Mouse (Mus musculus): Measurements from ENCODE around the gene Ifngr2. TPM values are rescaled to one million over a fixed set of nuclear protein-coding genes. Genes with fewer than 3 reads are reported as not detected.

The Ifngr2 gene
- total RNA-seq, 1 experiment = 7.0 TPM

DNA sequence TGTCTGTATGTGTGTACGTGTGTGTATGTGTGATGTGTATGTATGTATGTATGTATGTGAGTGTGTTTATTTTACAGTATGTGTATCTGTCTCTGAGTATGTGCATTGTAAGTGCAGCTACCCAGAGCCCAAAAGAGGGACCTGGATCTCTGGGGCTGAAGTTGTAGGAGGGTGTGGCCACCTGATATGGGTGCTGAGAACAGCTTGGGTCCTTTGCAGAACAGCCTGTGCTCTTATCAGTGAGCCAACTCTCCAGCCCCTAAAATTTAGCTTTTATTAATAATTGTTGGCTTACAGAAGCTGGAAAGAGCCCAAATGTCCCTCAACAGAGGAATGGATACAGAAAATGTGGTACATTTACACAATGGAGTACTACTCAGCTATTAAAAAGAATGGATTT lies 3.3 kb upstream of the Ifngr2 start:
- DNase-seq (ENCODE audit: low read depth, low spot score) = no peak
- in situ Hi-C loops (cut with MboI; ENCODE audit: low sequenced_read_pairs in 2 of 2, unreplicated experiment in 2 of 2) = no loop called here
- no peak overlapping the region for H3K27ac ChIP-seq (ENCODE audit: insufficient read depth, low read depth, low read length, poor library complexity, severe bottlenecking)
- peaks cover 2% of the 10 kb centered on the region in 2 experiments; a peak in 1 of 4 replicates for H3K4me1 ChIP-seq (ENCODE audit: control insufficient read depth in 2 of 2, insufficient read depth in 2 of 2, low read length in 2 of 2, poor library complexity in 1 of 2)
- no peak overlapping the region for H3K4me3 ChIP-seq (ENCODE audit: insufficient read depth in 1 of 2, low read depth in 1 of 2, low read length in 2 of 2, poor library complexity in 1 of 2, severe bottlenecking in 1 of 2)
- H3K9ac ChIP-seq (ENCODE audit: insufficient read depth, low read depth, low read length, poor library complexity, severe bottlenecking) = no peak overlapping the region
- H3K9me3 ChIP-seq (ENCODE audit: control insufficient read depth, insufficient read depth, low read depth, low read length) = no peaks in the 10 kb centered on the region
- no peak for TF ChIP-seq ZNF384 (IDR thresholded peaks at IDR 0.05; ENCODE audit: low read depth, low read length)
- TF ChIP-seq HCFC1 (IDR thresholded peaks at IDR 0.05; ENCODE audit: borderline replicate concordance, insufficient read depth, low read length) = no peak
- TF ChIP-seq MAFK (IDR thresholded peaks at IDR 0.05; ENCODE audit: insufficient read depth, low read depth, low read length) = no peak
- TF ChIP-seq CHD2 (IDR thresholded peaks at IDR 0.05; ENCODE audit: low read depth, low read length) = no peak
- no peak for TF ChIP-seq ZC3H11A (IDR thresholded peaks at IDR 0.05; ENCODE audit: borderline replicate concordance, low read depth, low read length)
- no peaks in the 10 kb centered on the region for H3K36me3 ChIP-seq (ENCODE audit: control insufficient read depth, insufficient read depth, low read length, poor library complexity, severe bottlenecking)

DNA sequence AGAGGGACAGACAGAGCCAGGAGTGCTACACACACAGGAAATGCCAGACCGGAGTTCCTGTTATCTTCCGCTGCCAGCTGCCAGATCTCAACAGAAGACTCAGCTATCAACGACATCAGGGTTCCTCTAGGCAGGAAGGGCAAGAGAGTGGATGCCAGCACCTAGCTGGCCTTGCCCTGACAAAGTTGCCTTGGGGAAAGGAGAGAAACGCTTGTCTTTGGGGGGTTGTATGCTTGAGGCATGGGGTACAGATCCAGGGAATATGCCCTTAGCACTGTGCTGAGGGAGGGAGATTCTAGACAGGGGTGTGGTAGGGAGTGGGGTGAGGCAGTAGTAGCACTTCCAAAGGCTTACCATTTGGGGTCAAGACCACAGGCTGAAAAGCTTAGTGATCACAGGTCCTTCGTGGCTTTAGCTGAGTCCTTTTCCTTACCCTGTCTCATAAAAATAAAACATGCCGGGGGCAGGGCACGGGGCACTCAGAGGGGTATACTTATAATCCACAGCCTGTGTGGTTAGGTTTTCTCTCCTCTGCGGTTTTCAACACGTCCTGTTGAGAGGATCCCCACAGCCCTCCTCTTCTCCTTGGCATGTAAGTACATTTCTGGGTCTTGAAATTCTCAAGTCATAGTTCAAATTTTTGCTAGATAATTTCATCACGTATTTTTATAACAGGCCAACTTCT lies 1.1 kb upstream of the Ifngr2 start:
- peaks cover 4 to 8% of the 10 kb centered on the region in 2 experiments; a peak in 3 of 4 replicates for H3K4me1 ChIP-seq (ENCODE audit: control insufficient read depth in 2 of 2, insufficient read depth in 2 of 2, low read length in 2 of 2, poor library complexity in 1 of 2)
- no peaks in the 10 kb centered on the region for H3K9me3 ChIP-seq (ENCODE audit: control insufficient read depth, insufficient read depth, low read depth, low read length)
- TF ChIP-seq CHD2 (IDR thresholded peaks at IDR 0.05; ENCODE audit: low read depth, low read length) = no peak
- TF ChIP-seq MAFK (IDR thresholded peaks at IDR 0.05; ENCODE audit: insufficient read depth, low read depth, low read length) = no peak
- TF ChIP-seq ZNF384 (IDR thresholded peaks at IDR 0.05; ENCODE audit: low read depth, low read length) = no peak
- no peak for TF ChIP-seq ZC3H11A (IDR thresholded peaks at IDR 0.05; ENCODE audit: borderline replicate concordance, low read depth, low read length)
- TF ChIP-seq HCFC1 (IDR thresholded peaks at IDR 0.05; ENCODE audit: borderline replicate concordance, insufficient read depth, low read length) = no peak
- no peak overlapping the region for H3K4me3 ChIP-seq (ENCODE audit: insufficient read depth in 1 of 2, low read depth in 1 of 2, low read length in 2 of 2, poor library complexity in 1 of 2, severe bottlenecking in 1 of 2)
- H3K36me3 ChIP-seq (ENCODE audit: control insufficient read depth, insufficient read depth, low read length, poor library complexity, severe bottlenecking) = no peaks in the 10 kb centered on the region
- H3K9ac ChIP-seq (ENCODE audit: insufficient read depth, low read depth, low read length, poor library complexity, severe bottlenecking) = no peak overlapping the region
- no peak for DNase-seq (ENCODE audit: low read depth, low spot score)
- H3K27ac ChIP-seq (ENCODE audit: insufficient read depth, low read depth, low read length, poor library complexity, severe bottlenecking) = no peak overlapping the region
- in situ Hi-C loops (cut with MboI; ENCODE audit: low sequenced_read_pairs in 2 of 2, unreplicated experiment in 2 of 2) = no loop called here

DNA sequence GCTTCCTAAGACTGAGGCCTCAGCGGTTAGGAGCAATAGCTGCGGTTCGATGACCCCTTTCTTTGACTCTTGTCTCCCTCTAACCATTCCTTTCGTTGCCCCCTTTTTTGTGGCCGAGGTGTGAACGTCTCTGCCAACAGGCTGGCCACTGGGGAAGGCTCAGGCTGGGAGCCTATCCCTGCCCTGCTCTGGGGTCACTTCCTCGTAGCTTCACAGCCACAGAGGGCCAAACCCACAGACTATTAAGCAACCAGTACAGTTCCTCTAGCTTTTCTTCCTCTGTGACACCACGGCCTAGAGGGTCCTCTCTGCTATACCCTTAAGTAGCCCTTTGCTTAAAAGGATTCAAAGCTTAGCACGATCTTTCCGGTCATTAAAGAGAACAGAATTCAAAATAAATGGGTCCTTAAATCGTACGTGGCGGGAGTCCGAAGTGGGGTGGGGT lies 459 bp upstream of the Ifngr2 start:
- Histone ChIP-seq H3K9me3 (ENCODE audit: control insufficient read depth, insufficient read depth, low read depth, low read length) (no peaks in the 10 kb centered on the region), H3K4me3 (ENCODE audit: insufficient read depth in 1 of 2, low read depth in 1 of 2, low read length in 2 of 2, poor library complexity in 1 of 2, severe bottlenecking in 1 of 2) (peak overlapping the region; percentile 78 to 91), H3K36me3 (ENCODE audit: control insufficient read depth, insufficient read depth, low read length, poor library complexity, severe bottlenecking) (no peaks in the 10 kb centered on the region), H3K27ac (ENCODE audit: insufficient read depth, low read depth, low read length, poor library complexity, severe bottlenecking) (no peak overlapping the region), H3K9ac (ENCODE audit: insufficient read depth, low read depth, low read length, poor library complexity, severe bottlenecking) (no peak overlapping the region; the same call in 1 of the 2 replicates), H3K4me1 (ENCODE audit: control insufficient read depth in 2 of 2, insufficient read depth in 2 of 2, low read length in 2 of 2, poor library complexity in 1 of 2) (peaks cover 4 to 10% of the 10 kb centered on the region in 2 experiments; a peak in 3 of 4 replicates)
- no peak for DNase-seq (ENCODE audit: low read depth, low spot score)
- TF ChIP-seq HCFC1 (IDR thresholded peaks at IDR 0.05; ENCODE audit: borderline replicate concordance, insufficient read depth, low read length) (no peak), CHD2 (IDR thresholded peaks at IDR 0.05; ENCODE audit: low read depth, low read length) (no peak)
- in situ Hi-C loops (cut with MboI; ENCODE audit: low sequenced_read_pairs in 2 of 2, unreplicated experiment in 2 of 2) = no loop called here

DNA sequence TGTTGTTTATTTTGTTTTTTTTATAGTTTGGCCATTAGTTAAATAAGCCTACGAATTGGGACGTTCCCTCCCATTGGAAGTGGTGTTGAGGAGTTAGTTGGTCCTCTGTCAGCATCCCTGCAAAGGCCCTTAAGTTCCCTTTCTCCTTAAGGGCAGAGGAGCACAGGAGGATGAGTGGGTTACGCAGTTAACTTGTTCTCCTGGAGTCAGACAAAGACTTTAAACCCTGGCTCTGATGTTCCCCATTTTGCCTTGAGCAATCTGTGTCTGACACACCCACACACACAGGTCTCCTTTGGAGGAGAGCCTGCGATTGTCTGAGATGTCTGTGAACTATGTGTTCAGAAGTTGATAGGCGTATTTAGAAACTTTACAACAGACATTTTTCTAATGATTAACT lies 1.1 kb downstream of the Ifngr2 start:
- Histone ChIP-seq H3K4me3 (ENCODE audit: insufficient read depth in 1 of 2, low read depth in 1 of 2, low read length in 2 of 2, poor library complexity in 1 of 2, severe bottlenecking in 1 of 2) (no peak overlapping the region), H3K36me3 (ENCODE audit: control insufficient read depth, insufficient read depth, low read length, poor library complexity, severe bottlenecking) (no peaks in the 10 kb centered on the region), H3K9ac (ENCODE audit: insufficient read depth, low read depth, low read length, poor library complexity, severe bottlenecking) (no peak overlapping the region), H3K4me1 (ENCODE audit: control insufficient read depth in 2 of 2, insufficient read depth in 2 of 2, low read length in 2 of 2, poor library complexity in 1 of 2) (peaks cover 4 to 18% of the 10 kb centered on the region in 2 experiments; a peak in 3 of 4 replicates), H3K27ac (ENCODE audit: insufficient read depth, low read depth, low read length, poor library complexity, severe bottlenecking) (no peak overlapping the region), H3K9me3 (ENCODE audit: control insufficient read depth, insufficient read depth, low read depth, low read length) (no peaks in the 10 kb centered on the region)
- in situ Hi-C loops (cut with MboI; ENCODE audit: low sequenced_read_pairs in 2 of 2, unreplicated experiment in 2 of 2) = no loop called here
- TF ChIP-seq MAFK (IDR thresholded peaks at IDR 0.05; ENCODE audit: insufficient read depth, low read depth, low read length) (no peak), CHD2 (IDR thresholded peaks at IDR 0.05; ENCODE audit: low read depth, low read length) (no peak), ZNF384 (IDR thresholded peaks at IDR 0.05; ENCODE audit: low read depth, low read length) (no peak), HCFC1 (IDR thresholded peaks at IDR 0.05; ENCODE audit: borderline replicate concordance, insufficient read depth, low read length) (no peak)
- no peak for DNase-seq (ENCODE audit: low read depth, low spot score)

Measured in ES-E14 (cell line).